Mouse (Mus musculus) adrenal gland, postnatal 14 days (tissue): ENCODE measurements at regions not wholly inside any gene's neighbourhood (a gene's known extent, or its start where the extent isn't known, plus 50 kb on each side); places are given as distances from the start of the nearest gene placed in this dataset.

Source experiments
- DNase-seq: peaks from one replicate; pipeline ENCODE4 v3.0.0; 2021; ENCODE audit warnings: mixed read lengths

DNA sequence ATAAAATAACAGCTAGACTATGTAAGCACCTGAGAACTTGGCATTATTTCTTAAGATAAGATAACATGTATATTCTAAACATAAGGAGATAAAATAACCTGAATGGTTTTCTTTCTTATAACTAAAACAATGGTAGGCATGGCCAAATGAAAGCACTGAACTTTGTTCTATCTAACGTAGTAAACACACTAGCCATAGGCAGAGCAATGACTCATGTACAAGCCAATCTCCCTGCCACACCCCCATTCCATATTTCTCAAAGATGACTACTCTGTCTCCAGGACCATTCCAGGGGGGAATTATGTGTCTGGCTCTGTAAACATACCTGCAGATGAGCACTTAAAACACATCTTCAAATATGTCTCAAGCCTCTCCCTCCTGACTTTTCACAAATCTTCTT is 80.6 kb upstream of the Slc7a11 start:
- no peak for DNase-seq

DNA sequence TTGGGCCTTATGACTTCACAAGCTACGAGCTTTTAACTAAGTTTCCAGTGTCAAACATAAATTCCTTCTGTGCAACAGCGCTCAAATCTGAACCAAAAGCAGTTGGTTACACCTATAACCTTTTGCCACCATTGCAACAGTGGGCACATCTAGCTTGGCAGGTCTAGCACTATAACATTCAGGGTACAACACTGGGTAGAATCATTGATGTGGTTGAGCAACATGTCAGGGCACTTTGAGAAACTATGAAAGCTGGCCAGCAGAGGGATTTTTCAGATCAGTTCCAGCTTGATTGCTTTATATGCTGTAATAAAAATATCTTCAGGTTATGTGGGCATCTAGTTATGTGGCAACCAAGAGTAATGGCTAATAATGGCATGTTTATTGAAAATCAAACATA is 63.8 kb upstream of the Slc7a11 start:
- no peak for DNase-seq
